Mouse (Mus musculus): ENCODE results near the gene Fbxo34. TPM values are rescaled to one million over a fixed set of nuclear protein-coding genes. Genes with fewer than 3 reads are reported as not detected.

Gene Fbxo34
- polyA plus RNA-seq, 1 experiment from 2014 or later, result 23.5 TPM

Other genes starting within 250 kb of the Fbxo34 start
- 22.0 and 26.7 TPM in 2 replicates for gene Wdhd1, start 173.6 kb upstream of the Fbxo34 start, polyA plus RNA-seq (2014; fragmentation: Nextera tagmentation; extraction: Ambion mirVana)
- 4.2 and 4.7 TPM in 2 replicates for gene Socs4, start 173.5 kb upstream of the Fbxo34 start, polyA plus RNA-seq (2014; fragmentation: Nextera tagmentation; extraction: Ambion mirVana)
- gene Mapk1ip1l, start 152.2 kb upstream of the Fbxo34 start, polyA plus RNA-seq (2014; fragmentation: Nextera tagmentation; extraction: Ambion mirVana), result 75.6 and 78.8 TPM in 2 replicates
- 50.0 and 81.7 TPM in 2 replicates for gene Lgals3, start 82.7 kb upstream of the Fbxo34 start, polyA plus RNA-seq (2014; fragmentation: Nextera tagmentation; extraction: Ambion mirVana)
- gene Dlgap5, start 32.0 kb upstream of the Fbxo34 start, polyA plus RNA-seq (2014; fragmentation: Nextera tagmentation; extraction: Ambion mirVana), result 25.5 and 35.1 TPM in 2 replicates
- gene Atg14, start 120.2 kb downstream of the Fbxo34 start, polyA plus RNA-seq (2014; fragmentation: Nextera tagmentation; extraction: Ambion mirVana), result 12.5 and 14.4 TPM in 2 replicates
- 60.6 and 62.9 TPM in 2 replicates for gene Ktn1, start 198.0 kb downstream of the Fbxo34 start, polyA plus RNA-seq (2014; fragmentation: Nextera tagmentation; extraction: Ambion mirVana)